Mouse (Mus musculus) Patski (cell line): ENCODE data around the gene Rmi1. TPM values are rescaled to one million over a fixed set of nuclear protein-coding genes. Genes with fewer than 3 reads are reported as not detected.
"Not testable (repeated sequence)": the region's sequence is repeated elsewhere in the genome, so short reads cannot be mapped to it uniquely, and the experiment has no call there.

Experiments used
- ATAC-seq: fragments of 100-300 bp; one replicate; pipeline ENCODE4 v1.8.0; 2021
- CTCF ChIA-PET: fragments of 350-600 bp; sonication (Branson Sonifier 250); formaldehyde crosslinking; loops from one replicate; lab custom pipeline; 2022; ENCODE audit warnings: inconsistent platforms; lab: Charles Lee
- POLR2A ChIA-PET: fragments of 350-600 bp; sonication (Branson Sonifier 250); formaldehyde crosslinking; loops from one replicate; lab custom pipeline; 2022; ENCODE audit warnings: antibody characterized with exemption, inconsistent platforms; lab: Charles Lee
- DNase-seq: peaks from one replicate; pipeline ENCODE4 v3.0.0-alpha.2; 2011; ENCODE audit warnings: low read depth, low spot score
- H3K27me3 ChIP-seq: fragments of 371-371 bp; one replicate; pipeline ENCODE4 v1.5.1; 2021
- CTCF ChIP-seq: fragments of 100-300 bp; IDR thresholded peaks from one replicate; pipeline ENCODE4 v1.5.1; 2021
- in situ Hi-C: fragments of 300-500 bp; cut with MboI; formaldehyde crosslinking; loops from 3 replicates; pipeline ENCODE4 v1.11.1; 2018; ENCODE audit warnings: low pct_unique_long_range_greater_than_20kb, mixed read lengths
- polyA plus RNA-seq: library from polyadenylated mRNA; unstranded; gene quantifications from one replicate; pipeline ENCODE4 v1.2.3, GENCODE M21; 2021

Gene Rmi1
- polyA plus RNA-seq, 1 experiment from 2014 or later, result 19.1 TPM

- ChIA-PET POLR2A (no interaction called here), CTCF (no interaction called here)
- ATAC-seq (no peak), DNase-seq (no peak)
- peaks cover 4% of the 10 kb centered on the region for H3K27me3 ChIP-seq
- in situ Hi-C loops, result no loop called here
- TF ChIP-seq CTCF, result no peak
These were observed 37.7 kb downstream of the Rmi1 start for GRCm38 (mm10) chr13:58439716-58440115.

GRCm38 (mm10) chr13:58443326-58443725 lies 41.3 kb downstream of the Rmi1 start:
- ChIA-PET POLR2A (no interaction called here), CTCF (no interaction called here)
- peaks cover 3% of the 10 kb centered on the region for H3K27me3 ChIP-seq
- in situ Hi-C loops, result no loop called here
- no peak for ATAC-seq
- DNase-seq, result no peak
- TF ChIP-seq CTCF, result no peak

GRCm38 (mm10) chr13:58443787-58444186 lies 41.7 kb downstream of the Rmi1 start:
- in situ Hi-C loops, result no loop called here

GRCm38 (mm10) chr13:58446541-58446940 lies 44.5 kb downstream of the Rmi1 start:
- TF ChIP-seq CTCF, result no peak
- ChIA-PET CTCF (no interaction called here), POLR2A (no interaction called here)
- DNase-seq (no peak), ATAC-seq (no peak)
- in situ Hi-C loops, result no loop called here
- no peaks in the 10 kb centered on the region for H3K27me3 ChIP-seq

More at GRCm38 (mm10) chr13:58443787-58444186, 41.7 kb downstream of the Rmi1 start:
- ATAC-seq, result no peak
- ChIA-PET POLR2A (no interaction called here), CTCF (no interaction called here)
- DNase-seq, result no peak
- H3K27me3 ChIP-seq, result no peaks in the 10 kb centered on the region
- no peak for TF ChIP-seq CTCF

- H3K27me3 ChIP-seq, result no peaks in the 10 kb centered on the region
- ATAC-seq (no peak), DNase-seq (no peak)
- CTCF ChIA-PET, result no interaction called here
- POLR2A ChIA-PET, result no interaction called here
- TF ChIP-seq CTCF, result no peak
- in situ Hi-C loops, result no loop called here
These were observed 48.6 kb downstream of the Rmi1 start for GRCm38 (mm10) chr13:58450459-58451182.

- ATAC-seq (no peak), DNase-seq (no peak)
- H3K27me3 ChIP-seq, result peaks cover 6% of the 10 kb centered on the region
- ChIA-PET CTCF (no interaction called here), POLR2A (no interaction called here)
- no peak for TF ChIP-seq CTCF
- in situ Hi-C loops, result no loop called here
These were observed 50.2 kb downstream of the Rmi1 start for GRCm38 (mm10) chr13:58452246-58452645.

- ChIA-PET CTCF (no interaction called here), POLR2A (no interaction called here)
- H3K27me3 ChIP-seq, result peaks cover 6% of the 10 kb centered on the region
- ATAC-seq (no peak), DNase-seq (no peak)
- no peak for TF ChIP-seq CTCF
- in situ Hi-C loops, result no loop called here
These were observed 50.8 kb downstream of the Rmi1 start for GRCm38 (mm10) chr13:58452651-58453413.

- H3K27me3 ChIP-seq, result peaks cover 6% of the 10 kb centered on the region
- ATAC-seq (no peak), DNase-seq (no peak)
- ChIA-PET CTCF (no interaction called here), POLR2A (no interaction called here)
- in situ Hi-C loops, result no loop called here
- no peak for TF ChIP-seq CTCF
These were observed 51.5 kb downstream of the Rmi1 start for GRCm38 (mm10) chr13:58453541-58453940.

- no peak for TF ChIP-seq CTCF
These were observed 54.5 kb downstream of the Rmi1 start for GRCm38 (mm10) chr13:58456547-58456946.

GRCm38 (mm10) chr13:58458811-58459210 lies 56.8 kb downstream of the Rmi1 start:
- POLR2A ChIA-PET, DNase-seq, ATAC-seq, in situ Hi-C loops: not testable (repeated sequence)
- peaks cover 11% of the 10 kb centered on the region for H3K27me3 ChIP-seq
- peak; percentile 16 for TF ChIP-seq CTCF
- CTCF ChIA-PET, result interaction anchor here (1.5 kb wide), 1 partner anchor 11 kb away, joined by 4 read pairs; no protein-coding TSS in a partner anchor

More at GRCm38 (mm10) chr13:58456547-58456946, 54.5 kb downstream of the Rmi1 start:
- POLR2A ChIA-PET, result no interaction called here
- in situ Hi-C loops, result no loop called here
- H3K27me3 ChIP-seq, result peaks cover 10% of the 10 kb centered on the region
- CTCF ChIA-PET, result no interaction called here
- DNase-seq (no peak), ATAC-seq (no peak)

Other genes starting within 250 kb of the Rmi1 start
- gene Idnk, start 244.6 kb upstream of the Rmi1 start, polyA plus RNA-seq, result 29.4 TPM
- gene Ubqln1, start 186.6 kb upstream of the Rmi1 start, polyA plus RNA-seq, result 132 TPM
- 70.2 TPM for gene Gkap1, start 126.5 kb upstream of the Rmi1 start, polyA plus RNA-seq
- gene Kif27, start 43.1 kb upstream of the Rmi1 start, polyA plus RNA-seq, result 1.3 TPM
- 5.9 TPM for gene 2210016F16Rik, start 17.0 kb upstream of the Rmi1 start, polyA plus RNA-seq
- gene Hnrnpk, start 1.1 kb downstream of the Rmi1 start, polyA plus RNA-seq, result 797 TPM
- gene Slc28a3, start 208.6 kb downstream of the Rmi1 start, polyA plus RNA-seq, result 0.01 TPM